Mouse (Mus musculus): ENCODE results near the gene Guca2a.

Gene Guca2a

GRCm38 (mm10) chr4:119637946-119638345, 442 bp downstream of the Guca2a start:
- DNase-seq (ENCODE audit: inconsistent age in 2 of 2, low spot score in 1 of 2) = no peak

GRCm38 (mm10) chr4:119638656-119639055, 1.2 kb downstream of the Guca2a start:
- DNase-seq (ENCODE audit: inconsistent age in 2 of 2, low spot score in 1 of 2) = no peak

- no peak for DNase-seq (ENCODE audit: inconsistent age in 2 of 2, low spot score in 1 of 2)
Measured at GRCm38 (mm10) chr4:119642666-119643065, 5.2 kb downstream of the Guca2a start.

GRCm38 (mm10) chr4:119657011-119657410, 19.5 kb downstream of the Guca2a start:
- DNase-seq (ENCODE audit: inconsistent age in 2 of 2, low spot score in 1 of 2) = no peak

- DNase-seq (ENCODE audit: inconsistent age in 2 of 2, low spot score in 1 of 2) = no peak
Measured at GRCm38 (mm10) chr4:119658246-119658645, 20.7 kb downstream of the Guca2a start.

- DNase-seq (ENCODE audit: inconsistent age in 2 of 2, low spot score in 1 of 2) = no peak
Measured at GRCm38 (mm10) chr4:119658731-119659130, 21.2 kb downstream of the Guca2a start, which contains the start of gene Guca2b. TSS of gene Guca2b (minus strand) at chr4:119658954.

GRCm38 (mm10) chr4:119660007-119660406, 22.5 kb downstream of the Guca2a start:
- no peak for DNase-seq (ENCODE audit: inconsistent age in 2 of 2, low spot score in 1 of 2)

GRCm38 (mm10) chr4:119662151-119662550, 24.6 kb downstream of the Guca2a start:
- DNase-seq (ENCODE audit: inconsistent age in 2 of 2, low spot score in 1 of 2) = no peak

GRCm38 (mm10) chr4:119662976-119663375, 25.5 kb downstream of the Guca2a start:
- peak; percentile 76 to 77 for DNase-seq (ENCODE audit: inconsistent age in 2 of 2, low spot score in 1 of 2)

GRCm38 (mm10) chr4:119663409-119664095, 26.0 kb downstream of the Guca2a start:
- no peak for DNase-seq (ENCODE audit: inconsistent age in 2 of 2, low spot score in 1 of 2)

GRCm38 (mm10) chr4:119665166-119665565, 27.7 kb downstream of the Guca2a start:
- no peak for DNase-seq (ENCODE audit: inconsistent age in 2 of 2, low spot score in 1 of 2)

- peak; percentile 52 to 75 for DNase-seq (ENCODE audit: inconsistent age in 2 of 2, low spot score in 1 of 2)
Measured at GRCm38 (mm10) chr4:119666116-119666515, 28.6 kb downstream of the Guca2a start.

GRCm38 (mm10) chr4:119667454-119667853, 29.9 kb downstream of the Guca2a start:
- DNase-seq (ENCODE audit: inconsistent age in 2 of 2, low spot score in 1 of 2) = peak; percentile 52 to 84

- DNase-seq (ENCODE audit: inconsistent age in 2 of 2, low spot score in 1 of 2) = no peak
Measured at GRCm38 (mm10) chr4:119668185-119668584, 30.7 kb downstream of the Guca2a start.

- DNase-seq (ENCODE audit: inconsistent age in 2 of 2, low spot score in 1 of 2) = no peak
Measured at GRCm38 (mm10) chr4:119668596-119668995, 31.1 kb downstream of the Guca2a start.

GRCm38 (mm10) chr4:119669356-119670209, 32.1 kb downstream of the Guca2a start:
- no peak for DNase-seq (ENCODE audit: inconsistent age in 2 of 2, low spot score in 1 of 2)

GRCm38 (mm10) chr4:119670210-119670555, 32.7 kb downstream of the Guca2a start:
- no peak for DNase-seq (ENCODE audit: inconsistent age in 2 of 2, low spot score in 1 of 2)

GRCm38 (mm10) chr4:119670736-119671135, 33.2 kb downstream of the Guca2a start:
- DNase-seq (ENCODE audit: inconsistent age in 2 of 2, low spot score in 1 of 2) = no peak

- no peak for DNase-seq (ENCODE audit: inconsistent age in 2 of 2, low spot score in 1 of 2)
Measured at GRCm38 (mm10) chr4:119671164-119671563, 33.7 kb downstream of the Guca2a start.

- DNase-seq (ENCODE audit: inconsistent age in 2 of 2, low spot score in 1 of 2) = no peak
Measured at GRCm38 (mm10) chr4:119672685-119673084, 35.2 kb downstream of the Guca2a start.

- no peak for DNase-seq (ENCODE audit: inconsistent age in 2 of 2, low spot score in 1 of 2)
Measured at GRCm38 (mm10) chr4:119682596-119682995, 45.1 kb downstream of the Guca2a start.

- DNase-seq (ENCODE audit: inconsistent age in 2 of 2, low spot score in 1 of 2) = no peak
Measured at GRCm38 (mm10) chr4:119685746-119686145, 48.2 kb downstream of the Guca2a start.

Data from adrenal gland, adult (tissue).